Mouse (Mus musculus) kidney, adult 2 months (tissue): Measurements from ENCODE around the gene Slc23a4.

Source experiments
- CTCF ChIP-seq: fragments of 200-500 bp; conservative IDR thresholded peaks from 2 replicates; pipeline ENCODE4 v1.5.1; 2011; ENCODE audit warnings: low read depth, mild to moderate bottlenecking, control low read depth, low read length, moderate library complexity, mixed read lengths; ENCODE audit not compliant: insufficient read depth, insufficient read length
- POLR2A ChIP-seq: fragments of 200-500 bp; IDR thresholded peaks from one replicate; pipeline ENCODE4 v1.6.1; 2011; ENCODE audit warnings: low read depth, low read length, control low read depth

- TF ChIP-seq POLR2A (no peak), CTCF (no peak)
These were observed 22.2 kb downstream of the Slc23a4 start for GRCm38 (mm10) chr6:34965819-34966539.
